Mouse (Mus musculus) embryo, embryonic 9.5 days (tissue): Measurements from ENCODE around the gene Sympk.

Experiments used
- DNase-seq: peaks from one replicate; pipeline ENCODE4 v3.0.0-alpha.2; 2017; ENCODE audit errors: extremely low spot score

Gene Sympk

GRCm38 (mm10) chr7:19024096-19024506 is at the start of gene Sympk:
Sympk (plus strand) TSS chr7:19024377.
- peak; percentile 94 for DNase-seq

- DNase-seq = no peak
These were observed 45.8 kb upstream of the Sympk start for GRCm38 (mm10) chr7:18978381-18978780.

GRCm38 (mm10) chr7:18986503-18986902 is 37.7 kb upstream of the Sympk start:
- DNase-seq = no peak

DNA sequence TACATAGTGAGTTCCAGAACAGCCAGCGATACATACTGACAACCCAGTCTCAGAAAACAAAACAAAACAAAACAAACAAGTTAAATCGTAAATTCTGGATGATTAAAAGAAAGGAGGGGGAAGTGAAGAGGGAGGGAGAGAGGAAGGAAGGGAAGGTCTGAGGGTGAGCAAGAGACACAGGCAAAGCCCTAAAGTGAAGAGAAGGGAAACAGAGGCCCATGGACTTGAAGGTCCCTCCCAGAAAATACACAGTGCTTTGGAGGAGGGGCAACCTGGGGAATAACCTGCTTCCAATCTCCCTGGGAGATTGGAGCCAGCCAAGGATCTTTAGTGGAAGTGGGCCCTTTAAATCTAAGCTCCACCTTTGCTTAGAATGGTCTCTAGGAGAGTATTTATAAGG is 37.1 kb upstream of the Sympk start, which contains the start of gene Nanos2:
TSS of gene Nanos2 (plus strand) at position 301 of the 400 bp plus-strand sequence.
- DNase-seq = no peak

DNA sequence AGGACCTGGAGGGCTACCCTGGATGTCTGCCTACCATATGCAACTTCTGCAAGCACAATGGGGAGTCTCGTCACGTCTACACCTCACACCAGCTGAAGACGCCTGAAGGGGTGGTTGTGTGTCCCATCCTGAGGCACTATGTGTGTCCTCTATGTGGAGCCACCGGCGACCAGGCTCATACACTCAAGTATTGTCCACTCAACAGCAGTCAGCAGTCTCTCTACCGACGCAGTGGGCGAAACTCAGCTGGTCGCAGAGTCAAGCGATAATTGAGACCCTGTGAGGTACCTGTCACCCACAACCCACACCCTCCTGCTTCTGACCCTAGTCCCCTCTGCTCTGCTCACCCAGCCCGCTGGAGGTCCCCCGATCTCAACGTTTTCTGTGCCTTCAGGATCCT is 36.4 kb upstream of the Sympk start:
- DNase-seq = no peak

- no peak for DNase-seq
These were observed 35.4 kb upstream of the Sympk start for GRCm38 (mm10) chr7:18988780-18989179.

DNA sequence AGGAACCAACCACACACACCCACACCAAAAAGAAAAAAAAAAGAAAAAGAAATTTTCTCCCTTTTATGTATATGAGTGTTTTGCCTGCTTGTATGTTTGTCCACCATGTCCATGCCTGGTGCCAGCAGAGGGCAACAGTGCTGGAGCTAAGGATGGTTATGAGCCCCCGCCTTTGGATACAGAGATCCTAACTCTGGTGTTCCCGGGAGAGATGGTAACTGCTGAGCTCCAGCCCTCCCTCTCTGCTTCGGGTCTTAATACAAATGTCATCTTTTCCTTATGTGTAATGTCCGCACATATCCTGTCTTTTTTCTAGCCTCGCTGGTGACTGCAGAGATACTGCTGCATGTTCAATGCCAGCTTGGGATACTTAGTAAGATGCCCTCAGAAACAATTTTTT is 34.2 kb upstream of the Sympk start:
- peak; percentile 29 for DNase-seq

DNA sequence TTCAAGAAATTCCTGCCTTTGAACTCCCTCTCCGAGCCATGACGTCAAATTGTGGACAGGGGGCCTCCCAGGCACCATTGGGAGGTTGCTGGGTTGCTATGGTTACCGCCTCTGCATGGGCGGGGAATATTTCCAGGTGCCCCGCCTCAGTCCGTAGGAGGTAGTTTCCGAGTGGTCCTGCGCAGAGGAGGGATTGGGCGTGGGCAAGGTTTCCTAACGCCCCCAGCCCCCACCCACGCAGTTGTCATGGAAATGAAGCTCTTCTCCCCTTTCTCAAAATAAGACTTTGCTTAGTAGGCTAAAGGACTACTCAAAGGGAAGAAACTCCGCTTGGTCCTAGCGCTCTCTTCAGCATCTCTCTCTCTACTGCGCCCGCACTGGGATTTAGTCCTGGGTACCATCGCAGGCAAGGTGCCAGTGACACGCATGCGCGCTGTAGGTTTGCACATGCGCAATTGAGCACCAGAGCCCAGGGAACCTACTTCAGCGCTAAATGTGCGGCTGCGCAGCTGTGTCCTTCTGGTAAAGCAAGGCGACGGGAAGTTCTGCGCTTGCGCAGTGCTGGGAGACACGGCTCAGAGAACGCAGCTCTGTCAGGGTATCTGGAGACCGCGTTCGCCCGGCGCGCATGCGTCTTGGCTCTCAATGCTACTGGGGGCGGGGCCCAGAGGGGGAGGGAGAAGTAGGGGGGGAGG is 33.4 kb upstream of the Sympk start, which contains the start of gene Mypop:
TSS of gene Mypop (plus strand) at position 645 of the 695 bp plus-strand sequence.
- peak; percentile 99 for DNase-seq

- peak; percentile 35 for DNase-seq
These were observed 32.4 kb upstream of the Sympk start for GRCm38 (mm10) chr7:18991660-18992293.

GRCm38 (mm10) chr7:18992294-18992675 is 31.9 kb upstream of the Sympk start:
- DNase-seq = no peak

DNA sequence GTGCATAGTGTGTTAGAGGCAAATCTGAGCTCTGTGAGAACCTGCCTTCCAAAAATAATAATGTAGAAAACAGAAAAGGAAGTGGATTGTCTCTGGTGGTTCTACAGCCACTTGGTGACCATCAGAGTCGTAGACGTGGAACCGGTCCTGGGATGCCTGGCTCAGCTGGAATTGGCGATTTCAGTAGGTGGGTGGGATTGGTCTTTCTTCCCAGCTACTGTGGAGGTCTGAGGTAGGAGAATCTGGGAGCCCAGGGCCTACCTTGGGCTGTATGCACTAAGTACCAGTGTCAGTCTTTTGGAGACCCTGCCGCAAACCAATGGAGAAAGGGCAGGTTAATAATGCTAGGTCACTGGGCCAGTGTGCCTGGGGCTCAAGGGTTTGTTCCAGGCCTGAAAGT is 31.1 kb upstream of the Sympk start:
- no peak for DNase-seq

GRCm38 (mm10) chr7:18998835-18999234 is 25.3 kb upstream of the Sympk start:
- no peak for DNase-seq

DNA sequence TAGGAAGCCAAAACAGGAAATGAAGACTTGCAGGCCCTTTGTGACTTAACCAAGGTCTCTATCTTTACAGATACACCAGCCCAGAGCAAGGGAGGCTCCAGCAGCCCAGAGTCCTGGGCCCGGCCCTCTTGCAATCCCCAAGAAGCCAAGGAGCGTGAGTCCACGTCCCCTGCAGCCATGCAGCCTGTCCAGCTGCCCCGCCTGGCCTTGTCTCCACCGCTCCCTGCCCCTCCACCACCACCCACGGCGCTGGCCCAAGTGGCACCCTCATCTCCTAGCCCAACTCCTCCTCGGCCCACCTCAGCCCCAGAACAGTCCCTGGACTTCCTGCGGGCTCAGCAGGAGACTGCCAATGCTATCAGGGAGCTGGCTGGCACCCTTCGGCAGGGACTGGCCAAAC is 23.8 kb upstream of the Sympk start:
- no peak for DNase-seq

DNA sequence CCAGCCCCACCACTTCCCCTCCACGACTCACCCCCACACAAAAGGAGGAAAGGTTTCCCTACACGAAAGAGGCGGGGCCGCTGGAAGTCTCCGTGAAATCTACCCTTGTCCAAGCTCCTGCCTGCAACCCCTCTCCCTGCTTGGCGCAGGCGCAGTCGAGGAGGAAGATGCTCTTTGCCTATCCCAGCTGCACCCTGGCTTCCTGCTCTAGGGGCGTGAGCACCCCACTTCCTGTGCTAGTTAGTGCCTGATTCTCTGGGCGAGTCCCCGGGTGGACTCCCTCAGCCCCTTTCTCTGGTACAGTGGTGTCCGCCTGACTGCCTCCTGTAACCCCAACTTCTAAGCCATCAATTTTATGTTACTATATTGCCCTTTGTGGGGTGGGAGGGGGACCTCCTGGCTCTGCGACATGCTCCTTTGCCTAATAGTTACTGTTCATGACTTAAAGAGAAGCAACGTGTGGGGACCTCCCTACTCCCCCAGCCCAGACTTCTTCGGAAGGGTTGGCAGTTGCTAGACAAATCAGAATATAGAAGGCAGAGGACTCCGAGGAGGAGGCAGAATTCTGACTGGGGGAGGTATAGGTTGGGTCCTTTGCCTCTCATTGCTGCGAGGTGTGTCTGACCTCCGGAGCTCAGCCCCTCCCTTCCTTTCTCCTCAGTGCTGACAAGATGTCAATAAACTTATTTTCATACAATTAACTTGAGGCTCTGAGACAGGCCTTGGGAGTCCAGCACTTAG is 22.9 kb upstream of the Sympk start:
- DNase-seq = peak; percentile 63

- DNase-seq = no peak
These were observed 22.4 kb upstream of the Sympk start for GRCm38 (mm10) chr7:19001807-19002085.

DNA sequence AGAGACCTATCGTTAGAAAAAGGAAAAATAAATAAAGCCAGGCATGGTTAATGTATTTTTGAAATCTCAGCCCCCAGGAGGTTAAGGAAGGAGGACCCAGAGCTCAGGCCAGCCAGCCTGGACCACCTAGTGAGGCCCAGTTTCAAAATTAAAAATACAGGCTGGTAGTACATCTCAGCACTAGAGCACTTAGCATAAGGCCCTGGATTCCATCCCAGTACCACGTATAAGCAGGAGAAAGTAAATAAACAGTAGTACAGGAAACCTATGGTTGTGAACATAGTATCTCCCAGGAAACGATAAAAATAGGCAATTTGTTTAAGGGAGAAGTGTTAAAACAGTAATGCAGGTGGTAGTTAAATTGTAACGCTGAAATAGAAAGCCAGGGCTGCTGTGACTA is 22.1 kb upstream of the Sympk start:
- DNase-seq = no peak

GRCm38 (mm10) chr7:19002848-19003498 is 21.2 kb upstream of the Sympk start:
- peak; percentile 85 for DNase-seq

- DNase-seq = peak; percentile 94
These were observed 20.1 kb upstream of the Sympk start, which contains the start of gene Irf2bp1 for GRCm38 (mm10) chr7:19003902-19004630. Irf2bp1 (plus strand) TSS chr7:19004044.

GRCm38 (mm10) chr7:19004631-19005079 is 19.5 kb upstream of the Sympk start:
- DNase-seq = peak; percentile 49

GRCm38 (mm10) chr7:19005417-19006121 is 18.6 kb upstream of the Sympk start:
- DNase-seq = no peak

DNA sequence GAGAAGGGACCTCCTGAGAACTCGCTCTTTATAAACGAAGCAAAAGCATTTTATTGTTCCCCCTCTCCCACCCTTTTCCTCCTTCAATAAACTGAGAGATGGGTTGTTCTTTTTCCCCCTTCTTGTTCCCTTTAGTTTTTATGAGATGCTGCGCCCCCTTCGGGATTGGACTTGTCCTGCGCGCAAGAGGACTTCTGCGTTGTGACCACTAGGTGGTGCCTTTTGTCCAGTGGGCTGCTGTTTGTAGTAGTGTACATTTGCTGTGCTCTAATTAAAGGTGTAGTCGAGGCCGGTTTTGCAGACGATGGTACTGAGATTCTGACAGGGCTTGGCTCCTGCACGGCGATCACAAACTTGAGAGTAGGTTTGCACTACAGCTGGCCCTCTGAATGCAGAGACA is 17.7 kb upstream of the Sympk start:
- DNase-seq = peak; percentile 87
